Mouse (Mus musculus): ENCODE measurements around the gene Smox.
"Not testable (repeated sequence)": the region's sequence is repeated elsewhere in the genome, so short reads cannot be mapped to it uniquely, and the experiment has no call there.

GRCm38 (mm10) chr2:131477105-131477504, 14.2 kb upstream of the Smox start:
- not testable (repeated sequence) for TF ChIP-seq CTCF (IDR thresholded peaks at IDR 0.05 in 2 of 3, conservative IDR thresholded peaks at IDR 0.05 in 1 of 3; ENCODE audit: control insufficient read depth in 1 of 3, insufficient read depth in 1 of 3, low read depth in 2 of 3, low read length in 3 of 3, poor library complexity in 1 of 3, severe bottlenecking in 1 of 3); NRF1 (IDR thresholded peaks at IDR 0.05; ENCODE audit: insufficient read depth, low read depth, low read length, poor library complexity, severe bottlenecking); UBTF (IDR thresholded peaks at IDR 0.05; ENCODE audit: borderline replicate concordance, insufficient read depth, low read depth, low read length); BHLHE40 (IDR thresholded peaks at IDR 0.05; ENCODE audit: borderline replicate concordance, low read depth, low read length); RCOR1 (IDR thresholded peaks at IDR 0.05; ENCODE audit: low read depth, low read length); MAFK (IDR thresholded peaks at IDR 0.05; ENCODE audit: borderline replicate concordance, low read depth, low read length); ZNF384 (IDR thresholded peaks at IDR 0.05; ENCODE audit: low read depth, low read length); GATA1 (IDR thresholded peaks at IDR 0.05; ENCODE audit: low read depth, low read length)
